Mouse (Mus musculus): ENCODE data around the gene Tle6.

Gene Tle6

GRCm38 (mm10) chr10:81563481-81563880 lies 37.4 kb downstream of the Tle6 start:
- no peak for DNase-seq (ENCODE audit: low spot score in 2 of 2)

GRCm38 (mm10) chr10:81562411-81562810 lies 38.5 kb downstream of the Tle6 start:
- no peak for DNase-seq (ENCODE audit: low spot score in 2 of 2)

DNA sequence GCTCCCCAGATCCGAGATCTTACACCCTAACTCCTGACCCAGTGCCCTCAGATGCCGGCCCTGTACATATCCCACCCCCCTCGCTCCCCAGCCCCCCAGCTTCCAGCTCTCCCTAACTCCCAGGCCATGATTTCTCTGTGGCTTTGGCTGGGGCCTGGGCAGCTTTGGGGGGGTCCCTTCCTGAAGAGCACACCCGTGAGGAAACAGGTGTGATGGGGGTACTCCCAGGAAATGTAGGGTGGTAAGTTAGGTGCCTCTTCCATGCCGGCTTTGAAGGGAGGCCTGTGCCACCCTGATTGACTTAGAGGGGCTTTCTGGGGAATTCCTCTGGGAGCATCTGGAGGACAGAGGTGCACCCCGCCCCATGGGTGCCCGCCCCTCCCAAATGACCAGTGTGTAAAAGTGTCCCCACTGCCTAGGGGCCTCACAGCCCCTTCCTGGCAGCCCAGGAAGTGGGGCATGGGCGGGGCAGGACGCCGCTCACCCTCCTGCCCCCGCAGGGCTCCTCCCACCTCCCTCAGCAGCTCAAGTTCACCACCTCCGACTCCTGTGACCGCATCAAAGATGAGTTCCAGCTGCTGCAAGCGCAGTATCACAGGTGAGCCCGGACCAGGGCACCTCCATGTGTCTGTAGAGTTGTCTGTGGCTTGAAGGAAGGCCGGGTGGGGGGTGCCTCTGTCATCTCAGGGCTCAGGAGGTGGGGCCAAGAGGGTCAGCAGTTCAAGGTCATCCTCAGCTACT lies 40.0 kb downstream of the Tle6 start:
- no peak for DNase-seq (ENCODE audit: low spot score in 2 of 2)

- peak in 1 of 2 experiments; percentile 72 for DNase-seq (ENCODE audit: low spot score in 2 of 2)
Measured at GRCm38 (mm10) chr10:81559627-81560539, 41.0 kb downstream of the Tle6 start.

DNA sequence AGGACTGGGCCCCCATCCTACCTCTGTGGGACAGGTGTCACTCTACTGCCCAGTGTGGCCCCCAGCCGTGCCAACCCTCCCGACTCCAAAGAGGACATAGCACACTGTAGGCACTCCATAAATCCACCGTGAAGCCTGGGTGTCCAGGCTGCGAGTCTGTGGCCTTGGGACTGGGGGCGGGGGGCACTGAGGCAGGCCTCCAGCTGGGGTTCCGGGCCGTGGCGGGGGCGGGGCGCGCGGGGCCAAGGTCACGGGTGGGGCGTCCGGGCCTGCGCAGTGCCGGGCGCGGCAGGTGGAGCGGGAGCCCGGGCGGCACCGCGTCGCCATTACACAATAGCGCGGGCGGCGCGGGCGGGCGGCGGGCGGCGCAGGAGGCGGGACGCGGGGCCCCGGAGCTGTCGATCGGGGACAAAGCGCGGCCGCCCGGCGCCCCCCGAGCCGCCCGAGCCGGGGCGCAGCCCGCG lies 41.7 kb downstream of the Tle6 start, which contains the start of gene Aes:
Gene Aes, plus strand, starts transcription at position 326 of the 464 bp plus-strand sequence.
- DNase-seq (ENCODE audit: low spot score in 2 of 2): peak in 1 of 2 experiments; percentile 65

GRCm38 (mm10) chr10:81557491-81557890 lies 43.4 kb downstream of the Tle6 start:
- no peak for DNase-seq (ENCODE audit: low spot score in 2 of 2)

DNA sequence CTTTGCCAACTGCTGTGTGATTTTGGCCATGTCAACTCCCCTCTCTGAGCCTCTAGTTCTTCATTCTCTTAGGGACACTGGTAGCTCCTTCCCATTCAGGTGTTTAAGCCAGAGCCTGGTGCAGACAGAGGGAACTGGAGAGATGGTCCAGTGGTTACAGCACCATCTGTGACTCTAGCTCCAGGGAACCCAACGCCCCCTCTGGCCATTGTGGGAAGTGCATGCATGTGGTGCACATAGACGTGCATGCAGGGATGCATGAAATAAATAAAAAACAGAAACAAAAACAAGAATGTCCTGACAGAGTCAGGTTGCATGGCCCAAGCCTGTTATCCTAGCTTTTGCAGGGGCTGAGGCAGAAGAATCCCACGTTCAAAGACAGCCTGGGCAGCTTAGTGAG lies 44.6 kb downstream of the Tle6 start:
- DNase-seq (ENCODE audit: low spot score in 2 of 2): no peak

DNA sequence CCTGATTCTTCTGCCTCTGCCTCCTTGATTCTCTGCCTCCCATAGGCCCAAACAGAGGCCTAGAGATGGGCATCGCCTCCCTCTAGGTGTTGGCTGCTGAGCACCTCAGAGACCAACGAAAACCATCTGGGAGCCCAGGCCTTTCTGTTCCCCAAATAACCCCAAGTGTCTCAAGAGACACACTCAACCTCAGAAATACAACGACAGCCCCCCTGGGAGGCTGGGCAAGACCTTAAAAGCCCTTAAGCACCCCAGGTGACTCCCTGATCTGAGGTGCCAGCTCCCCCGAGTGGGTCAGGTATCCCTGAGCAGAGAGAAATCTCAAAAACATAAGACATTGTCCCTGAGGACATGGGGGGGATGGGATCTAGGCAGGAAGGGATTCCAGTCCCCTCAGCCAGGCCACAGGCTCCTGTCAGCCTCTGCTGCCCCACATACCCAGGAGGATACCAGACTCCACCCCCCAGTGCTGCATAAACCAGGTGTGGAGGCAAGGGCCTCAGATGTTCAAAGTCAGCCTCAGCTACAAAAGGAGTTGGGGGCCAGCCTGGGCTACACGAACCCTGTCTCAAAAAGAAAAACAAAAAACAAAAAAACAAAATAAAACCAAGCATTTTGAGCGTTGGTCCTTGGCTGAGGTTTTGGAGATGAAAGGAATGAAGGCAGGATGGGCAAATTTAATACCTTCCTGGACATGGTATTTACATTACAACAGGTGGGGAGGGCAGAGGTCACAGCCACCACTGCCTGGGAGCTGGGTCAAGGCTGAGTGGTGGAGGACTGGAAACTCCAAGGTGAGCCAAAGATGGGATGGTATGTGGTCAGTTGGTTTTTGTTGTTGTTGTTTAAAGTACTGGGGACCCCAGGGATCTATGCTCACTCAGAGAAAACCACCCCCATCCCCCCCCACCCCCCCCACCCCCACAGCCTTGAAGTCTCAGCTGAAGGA lies 46.8 kb downstream of the Tle6 start:
- no peak for DNase-seq (ENCODE audit: low spot score in 2 of 2)

- DNase-seq (ENCODE audit: low spot score in 2 of 2): no peak
Measured at GRCm38 (mm10) chr10:81553232-81553631, 47.6 kb downstream of the Tle6 start.

- DNase-seq (ENCODE audit: low spot score in 2 of 2): peak; percentile 79 to 86
Measured at GRCm38 (mm10) chr10:81551597-81552102, 49.2 kb downstream of the Tle6 start.

DNA sequence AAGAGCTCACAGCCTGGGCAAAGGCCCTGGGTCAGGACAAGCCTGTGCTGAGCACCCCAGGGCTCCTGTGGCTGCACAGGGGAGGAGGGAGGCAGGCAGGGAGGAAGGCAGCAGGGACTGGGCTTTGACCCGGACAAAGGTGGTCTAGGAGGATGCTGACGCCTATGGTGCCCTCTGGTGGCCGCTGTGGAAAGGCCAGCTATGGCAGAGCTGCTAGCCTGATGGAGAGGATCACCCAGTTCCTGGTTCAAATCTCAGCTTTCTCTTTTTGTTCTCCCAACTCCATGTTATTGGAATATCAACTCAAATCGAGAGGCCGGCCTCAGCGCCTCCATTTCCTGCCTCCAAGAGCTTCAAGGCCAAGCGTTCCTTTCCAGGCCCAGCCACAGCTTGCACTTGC lies 50.6 kb downstream of the Tle6 start:
- no peak for DNase-seq (ENCODE audit: low spot score in 2 of 2)

DNA sequence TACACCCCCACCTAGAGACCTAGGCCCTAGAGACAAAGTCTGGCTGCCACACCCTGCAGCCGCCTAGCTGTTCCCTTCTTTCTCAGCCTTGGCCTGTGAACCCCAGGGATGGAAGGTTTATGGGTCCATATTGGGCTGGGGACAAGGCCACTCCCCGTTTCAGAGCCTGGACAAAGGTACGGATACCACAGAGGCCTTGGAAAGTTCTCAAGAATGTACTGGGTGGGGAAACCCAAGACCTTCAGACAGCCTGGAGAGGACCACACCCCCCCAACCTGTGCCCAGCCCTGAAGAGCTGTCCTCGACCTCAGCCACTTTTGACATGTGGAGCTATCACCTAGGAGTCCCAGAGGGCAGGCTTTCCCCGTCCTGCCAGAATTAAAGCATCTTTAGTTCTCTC lies 51.9 kb downstream of the Tle6 start:
- DNase-seq (ENCODE audit: low spot score in 2 of 2): no peak

GRCm38 (mm10) chr10:81546788-81547571 lies 53.9 kb downstream of the Tle6 start:
- no peak for DNase-seq (ENCODE audit: low spot score in 2 of 2)

DNA sequence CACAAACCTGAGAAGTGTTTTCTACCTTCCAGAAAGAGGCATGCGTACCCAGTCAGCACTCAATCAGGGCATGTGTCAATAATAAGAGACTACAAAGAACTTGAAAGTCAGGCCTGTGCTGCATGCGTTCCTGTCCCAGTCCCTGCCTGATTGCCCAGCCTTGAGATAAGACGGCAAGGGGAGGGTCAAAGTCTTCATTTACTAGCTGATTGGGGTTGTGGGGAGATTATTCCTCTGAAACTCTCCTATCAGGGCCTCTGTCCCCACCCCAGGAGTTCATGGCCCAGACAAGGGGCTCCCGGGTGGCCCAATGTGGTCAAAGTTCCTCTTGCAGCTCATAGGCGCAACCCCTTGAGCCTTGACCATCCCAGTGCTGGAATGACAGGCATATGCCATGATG lies 54.5 kb downstream of the Tle6 start:
- DNase-seq (ENCODE audit: low spot score in 2 of 2): no peak

GRCm38 (mm10) chr10:81545161-81545747 lies 55.6 kb downstream of the Tle6 start, which contains the start of gene Gna11:
Gene Gna11, minus strand, starts transcription at chr10:81545190.
- peak; percentile 99 to 100 for DNase-seq (ENCODE audit: low spot score in 2 of 2)

GRCm38 (mm10) chr10:81544296-81545160 lies 56.3 kb downstream of the Tle6 start:
- DNase-seq (ENCODE audit: low spot score in 2 of 2): no peak

DNA sequence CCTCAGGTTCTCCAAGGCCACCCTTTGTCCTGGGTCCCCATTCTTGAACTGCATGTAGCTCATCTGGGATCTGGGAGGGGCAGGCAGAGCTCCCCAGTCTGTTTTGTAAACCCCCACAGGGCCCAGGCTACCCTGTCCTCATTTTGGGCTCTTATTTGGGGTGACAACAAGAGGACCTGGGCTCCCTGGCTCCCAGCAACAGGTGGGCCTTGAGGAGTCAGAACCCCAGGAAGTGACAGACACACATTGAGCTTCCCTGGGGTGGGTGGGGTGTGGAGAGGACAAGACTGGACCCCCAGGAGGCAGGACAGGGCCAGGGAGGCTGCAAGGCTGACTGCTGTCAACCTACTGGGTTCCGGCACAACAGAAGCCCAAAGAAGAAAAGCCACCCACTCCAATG lies 57.2 kb downstream of the Tle6 start:
- DNase-seq (ENCODE audit: low spot score in 2 of 2): no peak

DNA sequence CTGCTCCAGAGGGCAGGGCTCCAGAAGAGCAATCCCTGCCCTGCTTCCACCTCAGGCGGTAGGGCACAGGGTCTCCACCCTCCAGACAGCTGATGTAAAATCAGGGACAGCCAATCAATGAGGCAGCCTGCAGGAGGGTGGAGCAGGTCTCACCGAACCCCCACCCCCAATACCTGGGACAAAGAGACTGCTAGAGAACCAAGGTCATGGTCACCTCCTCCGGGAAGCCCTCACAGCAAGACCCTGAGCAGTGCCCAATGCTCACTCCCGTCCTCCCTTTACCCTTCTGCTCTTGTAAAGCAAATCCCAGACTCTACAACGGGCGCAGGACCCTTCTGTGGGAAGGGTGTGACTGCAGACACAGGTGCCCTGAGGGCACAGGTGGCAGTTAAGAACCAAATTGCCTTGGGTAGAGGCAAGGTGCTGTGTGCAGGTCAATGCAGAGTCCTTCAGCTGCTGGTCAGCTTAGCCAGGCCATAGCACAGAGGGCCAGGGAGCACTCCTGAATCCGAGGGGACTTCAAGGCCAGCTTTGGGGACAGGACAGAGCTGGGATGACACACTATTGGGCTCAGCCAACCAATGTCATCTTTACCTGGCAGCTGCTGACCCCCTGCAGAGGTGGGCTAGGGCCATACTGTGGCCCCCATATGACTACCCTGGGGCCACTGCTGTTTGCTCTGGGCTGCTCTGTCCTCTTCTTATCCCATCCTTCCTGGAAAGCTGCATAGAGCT lies 58.0 kb downstream of the Tle6 start:
- DNase-seq (ENCODE audit: low spot score in 2 of 2): no peak

All from frontal cortex, postnatal 10 days (tissue).